Mouse (Mus musculus) liver, postnatal 0 days (tissue): Measurements from ENCODE around the gene Pde4b. TPM values are rescaled to one million over a fixed set of nuclear protein-coding genes. Genes with fewer than 3 reads are reported as not detected.

ENCODE experiments used
- ATAC-seq: fragments of 200-750 bp; cut with Nextera tagmentation; 2 replicates; pipeline ENCODE4 v1.8.0; 2017; ENCODE audit warnings: mild to moderate bottlenecking, moderate library complexity
- DNase-seq: peaks from one replicate; pipeline ENCODE4 v3.0.0-alpha.2; 2016
- H3K27ac ChIP-seq: fragments of 300-500 bp; sonication (generic); 2 replicates; pipeline ENCODE4 v1.5.1; 2014; ENCODE audit warnings: antibody characterized with exemption, moderate library complexity, mild to moderate bottlenecking, low read depth
- H3K27me3 ChIP-seq: fragments of 300-500 bp; sonication (generic); 2 replicates; pipeline ENCODE4 v1.6.1; 2014; ENCODE audit warnings: low read length, control low read depth, mixed read lengths; ENCODE audit not compliant: insufficient read depth
- H3K36me3 ChIP-seq: fragments of 300-500 bp; sonication (generic); replicated peaks from 2 replicates; pipeline ENCODE4 v1.6.1; 2014; ENCODE audit warnings: mild to moderate bottlenecking, control low read depth, low read length, moderate library complexity, mixed read lengths; ENCODE audit not compliant: insufficient read depth
- H3K4me1 ChIP-seq: fragments of 300-500 bp; sonication (generic); 2 replicates; pipeline ENCODE4 v1.6.1; 2014; ENCODE audit warnings: antibody characterized with exemption, mild to moderate bottlenecking, control low read depth; ENCODE audit not compliant: insufficient read depth
- H3K4me2 ChIP-seq: fragments of 300-500 bp; sonication (generic); 2 replicates; pipeline ENCODE4 v1.6.1; 2014; ENCODE audit warnings: low read depth, mild to moderate bottlenecking, low read length, moderate library complexity, mixed read lengths
- H3K4me3 ChIP-seq: fragments of 300-500 bp; sonication (generic); 2 replicates; pipeline ENCODE4 v1.5.1; 2014; ENCODE audit warnings: low read depth, low read length
- H3K9ac ChIP-seq: fragments of 300-500 bp; sonication (generic); replicated peaks from 2 replicates; pipeline ENCODE4 v1.6.1; 2014; ENCODE audit warnings: mild to moderate bottlenecking, moderate library complexity
- H3K9me3 ChIP-seq: fragments of 300-500 bp; sonication (generic); 2 replicates; pipeline ENCODE4 v1.6.1; 2016; ENCODE audit warnings: mild to moderate bottlenecking, control low read depth, low read length, mixed read lengths
- CTCF ChIP-seq: sonication (generic); IDR thresholded peaks from 2 replicates; pipeline ENCODE4 v1.5.1; 2016; ENCODE audit warnings: antibody characterized with exemption, low read depth
- EP300 ChIP-seq: IDR thresholded peaks from 2 replicates; pipeline ENCODE4 v1.6.1; 2016; ENCODE audit warnings: antibody characterized with exemption, low read depth, mild to moderate bottlenecking
- WGBS: fragments of 180-500 bp; shearing (Covaris S2); extraction: QIAGEN DNeasy Blood & Tissue Kit; methylation state at CpG from one replicate; pipeline ENCODE4 v1.1.7; 2014; ENCODE audit not compliant: insufficient replicate concordance; 5-methylcytosine and 5-hydroxymethylcytosine counted together
- polyA plus RNA-seq: library from polyadenylated mRNA; unstranded; fragments of >200 nt; fragmentation: Nextera tagmentation; extraction: Ambion mirVana; gene quantifications from 2 replicates; pipeline ENCODE4 v1.2.1, GENCODE M21; 2015

Pde4b gene
- polyA plus RNA-seq, 1 experiment from 2014 or later, result 3.7 TPM

DNA sequence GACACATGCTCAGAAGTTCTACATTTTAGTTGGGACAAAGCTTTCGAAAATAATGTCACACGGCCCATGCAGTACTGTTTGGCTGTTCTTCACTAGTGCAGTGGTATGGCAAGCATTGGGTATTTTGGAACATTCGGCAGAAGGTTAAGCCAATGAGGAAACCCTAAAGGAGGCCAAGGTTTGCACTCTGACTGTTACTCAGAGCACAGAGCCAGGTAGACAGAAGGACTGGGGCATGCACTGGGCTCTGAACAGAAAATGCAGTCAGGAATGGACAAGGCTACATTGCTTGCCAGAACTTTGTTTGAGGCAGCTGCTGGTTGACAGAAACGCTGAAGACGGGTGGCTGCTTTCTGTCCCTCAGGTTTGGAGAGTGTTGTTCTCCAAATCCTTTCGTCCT is 19.4 kb downstream of the Pde4b start:
- no peaks in the 10 kb centered on the region for H3K9me3 ChIP-seq

DNA sequence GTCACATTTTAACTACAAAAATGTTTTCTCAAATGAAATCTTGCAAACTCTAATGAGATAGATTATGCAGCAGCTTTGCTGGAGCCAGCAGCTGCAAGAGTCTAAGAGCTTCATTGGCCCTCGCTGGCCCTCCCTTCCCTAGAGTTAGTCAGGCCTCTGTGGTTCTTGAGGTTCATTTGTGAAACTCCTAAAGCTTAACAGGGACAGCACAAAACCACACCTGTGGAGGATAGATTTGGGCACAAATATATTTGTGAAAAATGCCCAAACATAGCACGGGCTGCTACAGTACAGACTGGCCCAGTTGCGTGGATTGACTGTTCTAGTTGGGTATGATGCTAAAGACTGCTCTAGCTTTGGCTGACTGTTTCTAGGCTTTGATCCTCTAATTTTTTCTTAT is 32.1 kb downstream of the Pde4b start:
- 83% methylated on average over 3 of the region's 3 CpGs for WGBS
- Histone ChIP-seq H3K4me1 (no peaks in the 10 kb centered on the region), H3K9ac (no peak overlapping the region), H3K9me3 (no peaks in the 10 kb centered on the region), H3K27ac (no peak overlapping the region), H3K4me3 (no peak overlapping the region), H3K27me3 (no peaks in the 10 kb centered on the region), H3K36me3 (no peaks in the 10 kb centered on the region), H3K4me2 (no peak overlapping the region)
- TF ChIP-seq CTCF (no peak), EP300 (no peak)
- ATAC-seq (no peak), DNase-seq (no peak)

More for the DNA sequence above, 19.4 kb downstream of the Pde4b start:
- Histone ChIP-seq H3K4me3 (no peak overlapping the region), H3K4me1 (no peaks in the 10 kb centered on the region), H3K9ac (no peak overlapping the region), H3K27me3 (no peaks in the 10 kb centered on the region), H3K4me2 (no peak overlapping the region), H3K27ac (no peak overlapping the region), H3K36me3 (no peaks in the 10 kb centered on the region)
- WGBS, result 78% methylated on average over 6 of the region's 6 CpGs
- no peak for TF ChIP-seq EP300
- no peak for TF ChIP-seq CTCF
- ATAC-seq, result no peak
- DNase-seq, result no peak

DNA sequence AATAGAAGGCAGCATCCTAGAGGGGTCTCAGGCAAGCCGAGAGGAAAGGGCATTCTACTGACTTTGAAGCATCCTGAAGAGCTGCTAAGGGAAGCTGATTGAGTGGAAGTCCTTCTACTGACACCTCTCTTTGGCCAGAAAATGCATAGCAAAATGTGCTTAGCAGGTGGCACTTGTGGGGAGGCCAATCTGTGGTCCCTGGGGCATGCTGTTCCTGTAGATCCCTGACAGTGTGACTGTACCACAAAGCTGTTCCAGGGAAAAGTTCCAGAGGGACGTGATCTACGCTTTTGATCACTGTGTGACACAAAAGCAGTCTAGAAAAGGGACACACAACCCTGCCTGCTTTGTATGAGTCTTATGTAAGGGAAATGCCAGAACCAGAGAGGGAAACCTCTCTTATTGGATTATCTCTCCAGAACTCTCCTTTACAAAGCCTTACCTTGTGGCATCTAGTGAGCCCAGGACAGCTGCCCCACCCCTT is 49.1 kb downstream of the Pde4b start:
- DNase-seq (no peak), ATAC-seq (no peak)
- Histone ChIP-seq H3K4me2 (no peak overlapping the region), H3K9ac (no peak overlapping the region), H3K4me1 (no peaks in the 10 kb centered on the region), H3K27me3 (no peaks in the 10 kb centered on the region), H3K4me3 (no peak overlapping the region), H3K27ac (no peak overlapping the region), H3K36me3 (no peaks in the 10 kb centered on the region), H3K9me3 (no peaks in the 10 kb centered on the region)
- 60% methylated on average over 3 of the region's 3 CpGs for WGBS
- no peak for TF ChIP-seq EP300
- TF ChIP-seq CTCF, result no peak

DNA sequence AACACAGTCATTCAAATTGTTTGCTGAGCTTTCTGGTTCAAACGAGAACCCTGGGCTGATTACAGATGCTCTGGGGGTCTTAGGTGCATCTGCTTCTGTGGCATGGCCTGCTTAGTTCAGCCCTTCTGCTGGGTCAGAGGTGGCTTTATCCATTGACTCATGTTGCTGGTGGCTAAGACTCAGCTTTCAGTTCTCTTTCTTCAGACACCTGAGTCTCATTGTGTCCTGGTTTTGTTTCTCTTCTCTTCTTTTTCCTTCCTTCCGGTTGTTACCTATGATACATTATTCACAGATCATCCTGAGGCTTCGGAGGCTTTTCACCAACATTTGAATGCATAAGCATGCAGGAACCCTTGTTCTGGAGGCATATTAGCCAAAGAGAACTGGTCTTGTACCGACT is 51.0 kb downstream of the Pde4b start:
- H3K27me3 ChIP-seq, result no peaks in the 10 kb centered on the region
- H3K4me1 ChIP-seq, result no peaks in the 10 kb centered on the region
- H3K4me2 ChIP-seq, result no peak overlapping the region
- no peak overlapping the region for H3K27ac ChIP-seq
- DNase-seq, result no peak
- H3K9me3 ChIP-seq, result no peaks in the 10 kb centered on the region
- no peaks in the 10 kb centered on the region for H3K36me3 ChIP-seq
- WGBS, result 61% methylated on average over 4 of the region's 4 CpGs
- no peak overlapping the region for H3K4me3 ChIP-seq
- TF ChIP-seq CTCF (no peak), EP300 (no peak)
- no peak for ATAC-seq
- H3K9ac ChIP-seq, result no peak overlapping the region

DNA sequence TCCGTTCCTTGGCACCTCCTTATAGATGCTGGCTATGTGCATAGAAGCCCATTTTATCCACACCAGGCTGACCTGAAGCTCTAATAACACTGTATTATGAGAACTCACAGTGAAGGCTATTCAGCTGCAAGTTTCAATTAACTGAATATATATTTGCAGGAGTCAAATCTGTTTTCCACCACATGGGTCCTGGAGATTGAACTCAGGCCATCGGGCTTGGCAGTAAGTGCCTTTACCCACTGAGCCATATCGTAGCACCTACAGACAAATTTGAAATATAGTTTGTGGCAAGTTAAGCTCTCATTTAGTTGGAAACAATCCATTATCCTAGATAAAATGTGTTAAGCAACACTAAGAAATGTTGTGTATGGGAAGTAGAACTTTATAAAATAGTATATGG is 53.9 kb downstream of the Pde4b start:
- Histone ChIP-seq H3K9me3 (no peaks in the 10 kb centered on the region), H3K36me3 (no peaks in the 10 kb centered on the region), H3K4me3 (no peak overlapping the region), H3K9ac (no peak overlapping the region), H3K27me3 (no peaks in the 10 kb centered on the region), H3K4me2 (no peak overlapping the region), H3K27ac (no peak overlapping the region), H3K4me1 (no peaks in the 10 kb centered on the region)
- no peak for TF ChIP-seq CTCF
- no peak for TF ChIP-seq EP300
- 77% methylated on average over 3 of the region's 3 CpGs for WGBS
- no peak for ATAC-seq
- DNase-seq, result no peak

DNA sequence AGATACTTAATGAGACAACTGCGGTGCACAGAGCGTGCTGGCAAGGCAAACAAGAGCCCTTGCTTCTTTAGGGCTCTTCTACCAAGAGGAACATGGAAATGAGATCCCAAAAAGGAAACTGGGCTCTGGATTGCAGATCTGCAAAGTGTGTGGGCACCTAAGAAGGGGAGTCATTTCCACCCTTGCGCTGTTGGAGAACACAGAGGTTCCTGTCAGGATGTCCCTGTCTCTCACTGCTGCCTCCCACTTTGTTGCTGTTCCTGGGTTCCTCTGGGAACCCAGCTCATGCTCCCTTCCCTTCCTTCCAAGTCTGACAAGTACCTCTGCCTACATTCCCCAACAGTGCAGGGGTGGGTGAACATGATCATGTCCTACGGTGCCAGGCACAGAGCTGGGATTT is 61.4 kb downstream of the Pde4b start:
- WGBS, result 82% methylated on average over 4 of the region's 4 CpGs
- H3K4me2 ChIP-seq, result no peak overlapping the region
- H3K9ac ChIP-seq, result no peak overlapping the region
- ATAC-seq (no peak), DNase-seq (no peak)
- H3K27ac ChIP-seq, result no peak overlapping the region
- H3K4me1 ChIP-seq, result no peaks in the 10 kb centered on the region
- H3K27me3 ChIP-seq, result no peaks in the 10 kb centered on the region
- TF ChIP-seq EP300 (no peak), CTCF (no peak)
- H3K36me3 ChIP-seq, result no peaks in the 10 kb centered on the region
- no peaks in the 10 kb centered on the region for H3K9me3 ChIP-seq
- no peak overlapping the region for H3K4me3 ChIP-seq

DNA sequence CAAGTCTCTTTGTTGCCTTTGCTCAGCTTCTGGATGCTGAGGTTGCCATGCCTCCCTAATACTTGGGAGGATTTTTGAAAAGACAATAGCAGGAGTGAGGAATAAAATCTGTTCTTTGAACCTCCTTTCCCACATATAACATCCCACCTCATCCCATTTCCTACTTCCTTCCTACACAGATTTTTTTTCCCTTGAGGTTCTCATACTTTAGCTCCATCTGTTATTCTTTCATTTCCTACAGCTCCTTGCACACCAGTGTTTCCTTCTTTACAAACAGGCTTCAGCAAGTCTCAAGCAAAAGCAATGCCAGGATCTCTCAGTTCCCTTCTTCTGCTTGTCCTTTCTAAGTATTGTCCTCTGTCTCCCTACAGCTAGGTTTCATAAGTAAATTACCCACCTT is 71.8 kb downstream of the Pde4b start:
- Histone ChIP-seq H3K9me3 (no peaks in the 10 kb centered on the region), H3K36me3 (no peaks in the 10 kb centered on the region), H3K4me1 (no peaks in the 10 kb centered on the region), H3K27me3 (no peaks in the 10 kb centered on the region), H3K27ac (no peak overlapping the region), H3K4me2 (no peak overlapping the region), H3K4me3 (no peak overlapping the region), H3K9ac (no peak overlapping the region)
- no peak for DNase-seq
- TF ChIP-seq EP300, result no peak
- no peak for TF ChIP-seq CTCF
- no peak for ATAC-seq
